Mouse (Mus musculus) heart, adult 2 months (tissue): Measurements from ENCODE around the gene Atxn7l1.

Source experiments
- CTCF ChIP-seq: fragments of 200-600 bp; IDR thresholded peaks from 2 replicates; pipeline ENCODE4 v1.8.1; 2022; ENCODE audit warnings: antibody characterized with exemption, mild to moderate bottlenecking, moderate library complexity
- EP300 ChIP-seq: fragments of 200-500 bp; IDR thresholded peaks from 2 replicates; pipeline ENCODE4 v1.6.1; 2011; ENCODE audit warnings: low read depth, low read length, control low read depth; ENCODE audit not compliant: insufficient read depth
- POLR2A ChIP-seq: fragments of 200-500 bp; IDR thresholded peaks from 2 replicates; pipeline ENCODE4 v1.6.1; 2011; ENCODE audit warnings: mild to moderate bottlenecking, low read depth, low read length, control low read depth; ENCODE audit not compliant: insufficient read depth

- TF ChIP-seq CTCF (no peak), POLR2A (no peak), EP300 (no peak)
Observed at GRCm38 (mm10) chr12:33341351-33341892, 193.9 kb downstream of the Atxn7l1 start.
